Comparison of ENCODE assay signal across 22 mouse cellular contexts in genomic region chr2:180485306-180485705, GRCm38 (mm10). TPM values are rescaled to one million over a fixed set of nuclear protein-coding genes. Genes with fewer than 3 reads are reported as not detected.
DNase-seq lines count a peak whose midpoint lies in the region; ATAC-seq and TF ChIP-seq lines count a peak whose summit lies in the region.
"Had no signal": no experiment of that assay in that cellular context is flagged by ENCODE, and none has a peak within 500 bp of the region (broad histone marks: within the 10 kb centered on the region; RNA-seq: fewer than 3 reads in every experiment).

No protein-coding gene starts in this region.

- 0 out of 2 replicates have a peak, but pooled peaks cover 4% of the 10 kb centered on the region for H3K27me3 ChIP-seq in neural tube, embryonic 13.5 days
- no peaks in the 10 kb centered on the region for H3K27me3 ChIP-seq in forebrain, postnatal 0 days (ENCODE audit: insufficient read depth, low read length)
- H3K27me3 ChIP-seq in midbrain, embryonic 12.5 days = peaks cover 60% of the 10 kb centered on the region
- peaks cover 6% of the 10 kb centered on the region; the same call in 1 of the 2 replicates for H3K27me3 ChIP-seq in thymus, adult 2 months (ENCODE audit: control insufficient read depth, insufficient read depth, low read length)
- H3K27me3 ChIP-seq: neural tube, embryonic 12.5 days had no signal

- peaks cover 46% of the 10 kb centered on the region for H3K4me1 ChIP-seq in neural tube, embryonic 13.5 days (replicated peaks)
- H3K4me1 ChIP-seq in forebrain, postnatal 0 days (ENCODE audit: insufficient read depth) = peaks cover 17% of the 10 kb centered on the region
- H3K4me1 ChIP-seq in midbrain, embryonic 12.5 days = peaks cover 46% of the 10 kb centered on the region
- no peaks in the 10 kb centered on the region for H3K4me1 ChIP-seq in thymus, adult 2 months (replicated peaks; ENCODE audit: control insufficient read depth, insufficient read depth, low read length)
- H3K4me1 ChIP-seq: embryonic facial prominence, embryonic 15.5 days had no signal

- 13% methylated on average over 3 of the region's 3 CpGs for WGBS in neural tube, embryonic 13.5 days
- 33% methylated on average over 3 of the region's 3 CpGs for WGBS in forebrain, postnatal 0 days
- 27% methylated on average over 3 of the region's 3 CpGs for WGBS in midbrain, embryonic 12.5 days
- 86% methylated on average over 3 of the region's 3 CpGs for WGBS in thymus, adult 2 months

- H3K4me2 ChIP-seq in neural tube, embryonic 13.5 days = no peak overlapping the region
- no peak overlapping the region for H3K4me2 ChIP-seq in forebrain, postnatal 0 days (ENCODE audit: low read depth)
- H3K4me2 ChIP-seq in midbrain, embryonic 12.5 days (replicated peaks) = no peak overlapping the region
- H3K4me2 ChIP-seq: embryonic facial prominence, embryonic 15.5 days; liver, embryonic 11.5 days; lung, embryonic 14.5 days; neural tube, embryonic 12.5 days had no signal

- TF ChIP-seq CTCF in forebrain, postnatal 0 days (IDR thresholded peaks at IDR 0.05; ENCODE audit: low read depth) = no peak
- TF ChIP-seq CTCF in thymus, adult 2 months (IDR thresholded peaks at IDR 0.05; ENCODE audit: borderline replicate concordance, control insufficient read depth, extremely low read depth, insufficient read depth, low read length, poor library complexity) = no peak

- H3K4me3 ChIP-seq in neural tube, embryonic 13.5 days = no peak overlapping the region
- H3K4me3 ChIP-seq in forebrain, postnatal 0 days (ENCODE audit: low read depth, low read length) = no peak overlapping the region
- H3K4me3 ChIP-seq in midbrain, embryonic 12.5 days = no peak overlapping the region
- H3K4me3 ChIP-seq in thymus, adult 2 months (ENCODE audit: control insufficient read depth, insufficient read depth, low read length) = no peak overlapping the region
- H3K4me3 ChIP-seq: embryonic facial prominence, embryonic 15.5 days; gastrocnemius, adult 2 months; layer of hippocampus, adult 2 months; left cerebral cortex, adult 2 months; limb, embryonic 10.5 days; neural tube, embryonic 12.5 days had no signal

- no peaks in the 10 kb centered on the region for H3K9me3 ChIP-seq in neural tube, embryonic 13.5 days
- H3K9me3 ChIP-seq in forebrain, postnatal 0 days (ENCODE audit: low read length) = no peaks in the 10 kb centered on the region
- H3K9me3 ChIP-seq in midbrain, embryonic 12.5 days = no peaks in the 10 kb centered on the region
- H3K9me3 ChIP-seq: embryonic facial prominence, embryonic 15.5 days; G1E; limb, embryonic 10.5 days; neural tube, embryonic 12.5 days had no signal

- no peak for ATAC-seq in neural tube, embryonic 13.5 days (ENCODE audit: low read depth)
- peak; percentile 34; the same call in 1 of the 2 replicates for ATAC-seq in forebrain, postnatal 0 days
- no peak for ATAC-seq in midbrain, embryonic 12.5 days (ENCODE audit: low FRiP score, low read depth)
- ATAC-seq: inflammation-experienced regulatory T-cells, adult 6 months had no signal

- no peak for TF ChIP-seq POLR2A in thymus, adult 2 months (IDR thresholded peaks at IDR 0.05; ENCODE audit: control insufficient read depth, extremely low read depth, insufficient read depth, low read length, poor library complexity)

- H3K36me3 ChIP-seq in neural tube, embryonic 13.5 days = no peaks in the 10 kb centered on the region
- H3K36me3 ChIP-seq in forebrain, postnatal 0 days (ENCODE audit: insufficient read depth) = no peaks in the 10 kb centered on the region
- H3K36me3 ChIP-seq in midbrain, embryonic 12.5 days = no peaks in the 10 kb centered on the region
- no peaks in the 10 kb centered on the region for H3K36me3 ChIP-seq in thymus, adult 2 months (ENCODE audit: control insufficient read depth, insufficient read depth, low read length)
- H3K36me3 ChIP-seq: embryonic facial prominence, embryonic 15.5 days; G1E; limb, embryonic 10.5 days; neural tube, embryonic 12.5 days had no signal

- peak overlapping the region; percentile 77 for H3K27ac ChIP-seq in neural tube, embryonic 13.5 days (replicated peaks)
- H3K27ac ChIP-seq in forebrain, postnatal 0 days (ENCODE audit: low read depth, low read length) = no peak overlapping the region
- H3K27ac ChIP-seq in midbrain, embryonic 12.5 days (replicated peaks) = peak overlapping the region; percentile 50; the same call in 1 of the 2 replicates
- H3K27ac ChIP-seq in thymus, adult 2 months (ENCODE audit: control insufficient read depth, insufficient read depth, low read length) = no peak overlapping the region
- H3K27ac ChIP-seq: embryonic facial prominence, embryonic 15.5 days; gastrocnemius, adult 2 months; layer of hippocampus, adult 2 months; left cerebral cortex, adult 2 months; limb, embryonic 10.5 days; neural tube, embryonic 12.5 days had no signal

- H3K9ac ChIP-seq in neural tube, embryonic 13.5 days = no peak overlapping the region
- H3K9ac ChIP-seq in forebrain, postnatal 0 days = no peak overlapping the region
- no peak overlapping the region for H3K9ac ChIP-seq in midbrain, embryonic 12.5 days (replicated peaks)
- H3K9ac ChIP-seq: embryonic facial prominence, embryonic 15.5 days; lung, embryonic 14.5 days; neural tube, embryonic 12.5 days had no signal

- no peak for DNase-seq in neural tube, embryonic 10.5 days (ENCODE audit: extremely low spot score, low spot score)
- DNase-seq in forebrain, postnatal 0 days = peak; percentile 56
- no peak for DNase-seq in thymus, adult 2 months
- no peak for DNase-seq in urinary bladder, postnatal 25 days (ENCODE audit: low spot score)
- DNase-seq in right cerebral cortex, postnatal 25 days = no peak
- DNase-seq: cerebellum, adult 9-10 months; kidney, adult 9 months; lung, embryonic 14.5 days; lung, postnatal 4 days had no signal

RNA-seq across cellular contexts. Expression of gene Ntsr1, which starts 14.5 kb away (rescaled TPM):
- 0.43 and 0.47 TPM in 2 replicates for polyA plus RNA-seq in neural tube, embryonic 13.5 days (2015; fragmentation: Nextera tagmentation; extraction: Ambion mirVana)
- total RNA-seq in forebrain, postnatal 0 days (2014; rRNA removed) = 19.8 and 35.8 TPM in 2 replicates
- 13.2 and 18.1 TPM in 2 replicates for polyA plus RNA-seq in forebrain, postnatal 0 days (2015; fragmentation: Nextera tagmentation; extraction: Ambion mirVana)
- 0.15 and 0.29 TPM in 2 replicates for polyA plus RNA-seq in midbrain, embryonic 12.5 days (2016; fragmentation: Nextera tagmentation; extraction: Ambion mirVana)
- polyA plus RNA-seq in thymus, adult 2 months (2012; rRNA removed) = 0.19 and 0.40 TPM in 2 replicates
- total RNA-seq: gastrocnemius, adult 2 months; heart, adult 8-10 months had no signal
- polyA plus RNA-seq: G1E; inflammation-experienced regulatory T-cells, adult 6 months had no signal

RNA-seq across cellular contexts. Expression of gene Slco4a1, which starts 29.3 kb away (rescaled TPM):
- polyA plus RNA-seq in neural tube, embryonic 13.5 days (2015; fragmentation: Nextera tagmentation; extraction: Ambion mirVana) = 5.1 and 5.4 TPM in 2 replicates
- total RNA-seq in forebrain, postnatal 0 days (2014; rRNA removed) = 1.8 TPM in 2 replicates
- polyA plus RNA-seq in forebrain, postnatal 0 days (2015; fragmentation: Nextera tagmentation; extraction: Ambion mirVana) = 1.3 and 1.6 TPM in 2 replicates
- polyA plus RNA-seq in midbrain, embryonic 12.5 days (2016; fragmentation: Nextera tagmentation; extraction: Ambion mirVana) = 3.5 and 4.1 TPM in 2 replicates
- polyA plus RNA-seq in thymus, adult 2 months (2012; rRNA removed) = 21.2 and 22.6 TPM in 2 replicates
- polyA plus RNA-seq: G1E; heart, postnatal 0 days had no signal

Comparison
In these comparisons a context has a peak if more than half of its experiments do, and no peak if none do; other contexts are left out.
1. H3K27ac ChIP-seq: peak in neural tube, embryonic 13.5 days (single experiment) and midbrain, embryonic 12.5 days (single experiment); none in forebrain, postnatal 0 days (single experiment) and thymus, adult 2 months (single experiment).